Mouse (Mus musculus): ENCODE measurements around the gene Cntnap2. TPM values are rescaled to one million over a fixed set of nuclear protein-coding genes. Genes with fewer than 3 reads are reported as not detected.
"Not testable (repeated sequence)": the region's sequence is repeated elsewhere in the genome, so short reads cannot be mapped to it uniquely, and the experiment has no call there.

Cntnap2 gene
- total RNA-seq, 2 experiments from 2014 or later, result not detected

- no peak for ATAC-seq (replicated peaks; ENCODE audit: low FRiP score, poor library complexity, severe bottlenecking)
Observed at GRCm38 (mm10) chr6:47267236-47267635, 2208.1 kb downstream of the Cntnap2 start.

GRCm38 (mm10) chr6:47269455-47269854 lies 2210.3 kb downstream of the Cntnap2 start:
- no peak for ATAC-seq (replicated peaks; ENCODE audit: low FRiP score, poor library complexity, severe bottlenecking)

- no peak for ATAC-seq (replicated peaks; ENCODE audit: low FRiP score, poor library complexity, severe bottlenecking)
Observed at GRCm38 (mm10) chr6:47271576-47271975, 2212.4 kb downstream of the Cntnap2 start.

- ATAC-seq (replicated peaks; ENCODE audit: low FRiP score, poor library complexity, severe bottlenecking), result no peak
Observed at GRCm38 (mm10) chr6:47272606-47273575, 2213.7 kb downstream of the Cntnap2 start.

- ATAC-seq (replicated peaks; ENCODE audit: low FRiP score, poor library complexity, severe bottlenecking), result no peak
Observed at GRCm38 (mm10) chr6:47275065-47275464, 2215.9 kb downstream of the Cntnap2 start.

- ATAC-seq (replicated peaks; ENCODE audit: low FRiP score, poor library complexity, severe bottlenecking), result no peak
Observed at GRCm38 (mm10) chr6:47279183-47279582, 2220.0 kb downstream of the Cntnap2 start.

GRCm38 (mm10) chr6:47281584-47281983 lies 2222.4 kb downstream of the Cntnap2 start:
- no peak for ATAC-seq (replicated peaks; ENCODE audit: low FRiP score, poor library complexity, severe bottlenecking)

GRCm38 (mm10) chr6:47284794-47285193 lies 2225.6 kb downstream of the Cntnap2 start:
- no peak for ATAC-seq (replicated peaks; ENCODE audit: low FRiP score, poor library complexity, severe bottlenecking)

- ATAC-seq (replicated peaks; ENCODE audit: low FRiP score, poor library complexity, severe bottlenecking), result no peak
Observed at GRCm38 (mm10) chr6:47285742-47286141, 2226.6 kb downstream of the Cntnap2 start.

GRCm38 (mm10) chr6:47286247-47286967 lies 2227.2 kb downstream of the Cntnap2 start:
- not testable (repeated sequence) for ATAC-seq (replicated peaks; ENCODE audit: low FRiP score, poor library complexity, severe bottlenecking)

GRCm38 (mm10) chr6:47287722-47288121 lies 2228.6 kb downstream of the Cntnap2 start:
- no peak for ATAC-seq (replicated peaks; ENCODE audit: low FRiP score, poor library complexity, severe bottlenecking)

GRCm38 (mm10) chr6:47291973-47292372 lies 2232.8 kb downstream of the Cntnap2 start:
- ATAC-seq (replicated peaks; ENCODE audit: low FRiP score, poor library complexity, severe bottlenecking), result no peak

- ATAC-seq (replicated peaks; ENCODE audit: low FRiP score, poor library complexity, severe bottlenecking), result no peak
Observed at GRCm38 (mm10) chr6:47292437-47292836, 2233.3 kb downstream of the Cntnap2 start.

GRCm38 (mm10) chr6:47294433-47294832 lies 2235.3 kb downstream of the Cntnap2 start:
- ATAC-seq (replicated peaks; ENCODE audit: low FRiP score, poor library complexity, severe bottlenecking), result no peak

- no peak for ATAC-seq (replicated peaks; ENCODE audit: low FRiP score, poor library complexity, severe bottlenecking)
Observed at GRCm38 (mm10) chr6:47304848-47305490, 2245.8 kb downstream of the Cntnap2 start.

GRCm38 (mm10) chr6:47306065-47306798 lies 2247.1 kb downstream of the Cntnap2 start:
- no peak for ATAC-seq (replicated peaks; ENCODE audit: low FRiP score, poor library complexity, severe bottlenecking)

- ATAC-seq (replicated peaks; ENCODE audit: low FRiP score, poor library complexity, severe bottlenecking), result no peak
Observed at GRCm38 (mm10) chr6:47306954-47307353, 2247.8 kb downstream of the Cntnap2 start.

GRCm38 (mm10) chr6:47314507-47315334 lies 2255.6 kb downstream of the Cntnap2 start:
- ATAC-seq (replicated peaks; ENCODE audit: low FRiP score, poor library complexity, severe bottlenecking), result no peak; the same call in 1 of the 2 replicates

- ATAC-seq (replicated peaks; ENCODE audit: low FRiP score, poor library complexity, severe bottlenecking), result no peak
Observed at GRCm38 (mm10) chr6:47315454-47315853, 2256.3 kb downstream of the Cntnap2 start.
